Mouse (Mus musculus) cerebellum, postnatal 36 days (tissue): ENCODE data around the gene Slc22a14.

Experiments used
- DNase-seq, 2 experiments: peaks; one replicate each; pipeline ENCODE4 v3.0.0; 2021 to 2022; ENCODE audit warnings: mixed read lengths in 2 of 2

Gene Slc22a14

GRCm38 (mm10) chr9:119122596-119123369 is 242.6 kb downstream of the Slc22a14 start:
- no peak for DNase-seq

GRCm38 (mm10) chr9:119120168-119120560 is 245.2 kb downstream of the Slc22a14 start:
- DNase-seq, result no peak
